Mouse (Mus musculus) adrenal gland, postnatal 10 days (tissue): ENCODE results near the gene Serpinb9g. TPM values are rescaled to one million over a fixed set of nuclear protein-coding genes. Genes with fewer than 3 reads are reported as not detected.
"Not testable (repeated sequence)": the region's sequence is repeated elsewhere in the genome, so short reads cannot be mapped to it uniquely, and the experiment has no call there.

Experiments used
- DNase-seq: peaks from one replicate; pipeline ENCODE4 v3.0.0; 2021; ENCODE audit warnings: mixed read lengths
- long read RNA-seq, 2 experiments: library from polyadenylated mRNA; stranded (forward); transcript quantifications; one replicate each; pipeline ENCODE4 v2.0.0; 2021
- total RNA-seq, 2 experiments: library from RNA; stranded (reverse); gene quantifications; 2 replicates each; pipeline ENCODE4 v1.2.3; 2021

Serpinb9g gene
- not detected for total RNA-seq
- long read RNA-seq, experiment 1: 0 reads
- long read RNA-seq, experiment 2: 0 reads

GRCm38 (mm10) chr13:33484490-33484889, at the start of gene Serpinb9g:
Gene Serpinb9g, plus strand, starts transcription at chr13:33484790.
- not testable (repeated sequence) for DNase-seq

- DNase-seq: not testable (repeated sequence)
Observed at GRCm38 (mm10) chr13:33483872-33484271, 718 bp upstream of the Serpinb9g start.

GRCm38 (mm10) chr13:33524629-33525028, 40.0 kb downstream of the Serpinb9g start:
- no peak for DNase-seq

DNA sequence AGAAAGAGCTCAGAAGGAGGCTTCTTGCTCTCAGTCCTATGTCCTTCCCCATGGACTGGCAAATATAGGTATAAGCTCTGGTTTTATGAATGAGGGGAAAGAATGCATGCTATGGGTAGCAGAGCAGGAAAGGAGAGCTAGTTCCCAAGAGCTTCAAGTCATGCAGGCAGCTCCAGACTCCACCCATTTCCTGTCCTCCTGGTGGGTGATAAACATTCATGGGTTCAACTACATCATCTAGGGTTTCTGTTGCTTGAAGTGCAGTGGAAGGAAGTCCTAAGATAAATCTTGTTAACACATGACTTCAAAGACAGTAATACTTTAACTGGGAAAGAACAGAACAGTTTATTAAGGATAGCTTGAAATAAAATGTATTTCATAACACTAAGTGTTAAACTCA, 48.2 kb downstream of the Serpinb9g start:
- no peak for DNase-seq

Other genes with a start within 250 kb of the Serpinb9g start
- not detected for gene Serpinb9e, start 235.2 kb upstream of the Serpinb9g start, total RNA-seq
- gene Serpinb9f, start 160.7 kb upstream of the Serpinb9g start, total RNA-seq: not detected
- gene Gm11397, start 89.0 kb upstream of the Serpinb9g start, total RNA-seq: not detected
- gene Serpinb6d, start 176.6 kb downstream of the Serpinb9g start, total RNA-seq: not detected